Mouse (Mus musculus): Measurements from ENCODE around the gene Xcl1. TPM values are rescaled to one million over a fixed set of nuclear protein-coding genes. Genes with fewer than 3 reads are reported as not detected.
"Not testable (repeated sequence)": the region's sequence is repeated elsewhere in the genome, so short reads cannot be mapped to it uniquely, and the experiment has no call there.

Gene Xcl1
- total RNA-seq (2015) (0.52 and 0.66 TPM in 2 replicates), total RNA-seq (2017) (1.6 TPM in 1 of 2 replicates, not detected in the other)

- ATAC-seq (replicated peaks; ENCODE audit: poor library complexity), result 0 out of 2 replicates have a peak, but pooled peaks have one; percentile 9
Measured at GRCm38 (mm10) chr1:164935477-164936044, at the start of gene Xcl1. TSS of gene Xcl1 (minus strand) at chr1:164935527.

GRCm38 (mm10) chr1:164984681-164985080, 49.4 kb upstream of the Xcl1 start:
- ATAC-seq (replicated peaks; ENCODE audit: poor library complexity), result not testable (repeated sequence)

GRCm38 (mm10) chr1:164977351-164977750, 42.0 kb upstream of the Xcl1 start:
- no peak for ATAC-seq (replicated peaks; ENCODE audit: poor library complexity)

GRCm38 (mm10) chr1:164975729-164976128, 40.4 kb upstream of the Xcl1 start:
- peak; percentile 26 for ATAC-seq (replicated peaks; ENCODE audit: poor library complexity)

- ATAC-seq (replicated peaks; ENCODE audit: poor library complexity), result peak; percentile 57
Measured at GRCm38 (mm10) chr1:164975276-164975675, 39.9 kb upstream of the Xcl1 start.

- no peak for ATAC-seq (replicated peaks; ENCODE audit: poor library complexity)
Measured at GRCm38 (mm10) chr1:164973790-164974189, 38.5 kb upstream of the Xcl1 start.

GRCm38 (mm10) chr1:164973341-164973740, 38.0 kb upstream of the Xcl1 start:
- no peak for ATAC-seq (replicated peaks; ENCODE audit: poor library complexity)

- no peak for ATAC-seq (replicated peaks; ENCODE audit: poor library complexity)
Measured at GRCm38 (mm10) chr1:164972744-164973143, 37.4 kb upstream of the Xcl1 start.

- peak; percentile 90 for ATAC-seq (replicated peaks; ENCODE audit: poor library complexity)
Measured at GRCm38 (mm10) chr1:164966095-164966698, 30.9 kb upstream of the Xcl1 start.

GRCm38 (mm10) chr1:164960610-164961009, 25.3 kb upstream of the Xcl1 start:
- 0 out of 2 replicates have a peak, but pooled peaks have one; percentile 15 for ATAC-seq (replicated peaks; ENCODE audit: poor library complexity)

- ATAC-seq (replicated peaks; ENCODE audit: poor library complexity), result peak; percentile 84
Measured at GRCm38 (mm10) chr1:164959787-164960385, 24.6 kb upstream of the Xcl1 start.

GRCm38 (mm10) chr1:164959160-164959559, 23.8 kb upstream of the Xcl1 start:
- ATAC-seq (replicated peaks; ENCODE audit: poor library complexity), result peak; percentile 56

- ATAC-seq (replicated peaks; ENCODE audit: poor library complexity), result no peak
Measured at GRCm38 (mm10) chr1:164957974-164958373, 22.6 kb upstream of the Xcl1 start.

- ATAC-seq (replicated peaks; ENCODE audit: poor library complexity), result 0 out of 2 replicates have a peak, but pooled peaks have one; percentile 16
Measured at GRCm38 (mm10) chr1:164956725-164957399, 21.5 kb upstream of the Xcl1 start.

GRCm38 (mm10) chr1:164955452-164956196, 20.3 kb upstream of the Xcl1 start:
- ATAC-seq (replicated peaks; ENCODE audit: poor library complexity), result no peak

- peak; percentile 78 for ATAC-seq (replicated peaks; ENCODE audit: poor library complexity)
Measured at GRCm38 (mm10) chr1:164953574-164953973, 18.2 kb upstream of the Xcl1 start.

- ATAC-seq (replicated peaks; ENCODE audit: poor library complexity), result no peak
Measured at GRCm38 (mm10) chr1:164936060-164936459, 733 bp upstream of the Xcl1 start.

- ATAC-seq (replicated peaks; ENCODE audit: poor library complexity), result no peak
Measured at GRCm38 (mm10) chr1:164933441-164934188, 1.7 kb downstream of the Xcl1 start.

- ATAC-seq (replicated peaks; ENCODE audit: poor library complexity), result no peak
Measured at GRCm38 (mm10) chr1:164931135-164931534, 4.2 kb downstream of the Xcl1 start.

- no peak for ATAC-seq (replicated peaks; ENCODE audit: poor library complexity)
Measured at GRCm38 (mm10) chr1:164930006-164930405, 5.3 kb downstream of the Xcl1 start.
